Mouse (Mus musculus) heart, embryonic 13.5 days (tissue): Measurements from ENCODE around the gene Rnf26. TPM values are rescaled to one million over a fixed set of nuclear protein-coding genes. Genes with fewer than 3 reads are reported as not detected.

ENCODE experiments used
- ATAC-seq: fragments of 200-750 bp; cut with Nextera tagmentation; 2 replicates; pipeline ENCODE4 v1.8.0; 2017; ENCODE audit warnings: moderate TSS enrichment; ENCODE audit not compliant: insufficient number of reproducible peaks, low FRiP score, low TSS enrichment; ENCODE audit errors: extremely low read depth
- H3K27ac ChIP-seq: fragments of 300-500 bp; sonication (generic); replicated peaks from 2 replicates; pipeline ENCODE4 v1.5.1; 2015; ENCODE audit warnings: moderate library complexity, mild to moderate bottlenecking, inconsistent platforms
- H3K27me3 ChIP-seq: fragments of 300-500 bp; sonication (generic); replicated peaks from 2 replicates; pipeline ENCODE4 v1.6.1; 2015; ENCODE audit warnings: mild to moderate bottlenecking, inconsistent platforms
- H3K36me3 ChIP-seq: fragments of 300-500 bp; sonication (generic); 2 replicates; pipeline ENCODE4 v1.6.1; 2015; ENCODE audit warnings: mild to moderate bottlenecking, inconsistent platforms
- H3K4me1 ChIP-seq: fragments of 300-500 bp; sonication (generic); 2 replicates; pipeline ENCODE4 v1.6.1; 2015; ENCODE audit warnings: inconsistent platforms
- H3K4me2 ChIP-seq: fragments of 300-500 bp; sonication (generic); 2 replicates; pipeline ENCODE4 v1.6.1; 2015; ENCODE audit warnings: inconsistent platforms, mild to moderate bottlenecking, moderate library complexity
- H3K4me3 ChIP-seq: fragments of 300-500 bp; sonication (generic); 2 replicates; pipeline ENCODE4 v1.5.1; 2015; ENCODE audit warnings: moderate library complexity, mild to moderate bottlenecking, inconsistent platforms
- H3K9ac ChIP-seq: fragments of 300-500 bp; sonication (generic); 2 replicates; pipeline ENCODE4 v1.6.1; 2015; ENCODE audit warnings: inconsistent platforms, mild to moderate bottlenecking, moderate library complexity
- H3K9me3 ChIP-seq: fragments of 300-500 bp; sonication (generic); 2 replicates; pipeline ENCODE4 v1.6.1; 2016; ENCODE audit warnings: inconsistent platforms
- WGBS: fragments of 180-500 bp; shearing (Covaris S2); methylation state at CpG from one replicate; pipeline ENCODE4 v1.1.7; 2015; ENCODE audit warnings: mixed read lengths; 5-methylcytosine and 5-hydroxymethylcytosine counted together
- polyA plus RNA-seq: library from polyadenylated mRNA; unstranded; fragments of >200 nt; fragmentation: Nextera tagmentation; extraction: Ambion mirVana; gene quantifications from 2 replicates; pipeline ENCODE4 v1.2.1, GENCODE M21; 2015

The Rnf26 gene
- polyA plus RNA-seq, 1 experiment from 2014 or later: 39.3 TPM

DNA sequence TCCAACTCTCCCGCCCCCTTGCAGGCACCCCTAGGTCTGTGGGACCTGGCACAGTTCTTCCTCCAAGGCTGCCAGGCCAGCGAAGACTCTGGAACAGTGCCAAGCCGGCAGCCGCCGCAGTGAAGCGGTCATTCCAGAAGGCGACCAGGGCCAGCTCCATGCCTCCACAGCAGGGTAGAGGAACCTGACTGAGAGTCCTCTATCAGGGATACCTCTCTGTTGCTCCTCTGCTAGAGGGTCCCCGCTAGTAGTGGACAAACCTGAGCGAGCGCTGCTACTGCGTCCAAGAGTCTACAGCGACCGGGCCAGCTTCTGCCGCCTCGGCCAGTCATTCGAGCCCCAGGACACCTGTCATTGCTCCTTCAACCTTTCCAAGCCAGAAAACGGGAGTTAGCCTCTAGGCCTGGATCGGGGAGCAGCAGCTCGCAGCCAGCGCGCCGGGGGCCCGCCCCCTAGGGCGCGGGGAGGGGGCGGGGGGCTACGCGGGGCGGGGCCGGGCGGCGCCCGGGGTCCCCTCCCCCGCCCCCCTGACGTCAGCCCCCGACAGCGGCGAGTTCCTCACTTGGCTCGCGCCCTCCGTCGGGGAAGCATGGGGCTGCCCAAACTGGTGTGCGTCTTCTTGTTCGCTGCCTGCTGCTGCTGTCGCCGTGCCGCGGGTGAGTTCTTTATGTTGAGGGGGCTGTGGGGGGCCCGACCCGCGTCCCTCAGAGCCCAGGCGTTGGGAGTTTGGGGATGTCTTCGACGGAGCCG lies 21.0 kb upstream of the Rnf26 start, which contains the start of gene Mcam:
Gene Mcam (plus strand): TSS at position 369 of the 750 bp plus-strand sequence.
- Histone ChIP-seq H3K4me3 (peak within 1 kb of the TSS; percentile 94), H3K9me3 (no peaks in the 10 kb centered on the region), H3K4me2 (peak within 1 kb of the TSS; percentile 89), H3K27ac (peak within 1 kb of the TSS; percentile 97), H3K4me1 (peaks cover 83% of the 10 kb centered on the region), H3K36me3 (peaks cover 31% of the 10 kb centered on the region), H3K9ac (peak within 1 kb of the TSS; percentile 98), H3K27me3 (no peaks in the 10 kb centered on the region)
- peak; percentile 29; the same call in 1 of the 2 replicates for ATAC-seq
- WGBS: under 1% methylated on average over 54 of the region's 55 CpGs

DNA sequence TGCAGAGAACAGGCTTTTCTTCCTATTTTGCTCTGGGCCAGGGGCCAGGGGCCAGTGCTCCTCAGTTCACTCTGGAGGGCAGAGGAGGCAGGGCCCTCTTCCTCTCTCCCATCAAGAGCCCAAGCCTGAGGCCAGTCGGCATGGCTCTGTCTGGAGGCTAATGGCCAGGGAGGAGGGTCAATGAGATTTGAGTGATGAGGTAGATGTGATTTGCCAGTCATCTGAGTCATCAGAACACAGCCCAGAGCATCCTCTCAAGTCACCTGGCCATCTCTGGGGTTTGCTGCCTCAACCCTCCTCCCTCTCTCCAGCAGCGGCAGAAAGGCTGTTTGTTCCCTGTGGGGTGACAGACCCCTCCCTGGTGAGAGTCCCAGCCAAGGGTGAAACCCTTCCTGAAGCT lies 20.0 kb upstream of the Rnf26 start:
- Histone ChIP-seq H3K4me2 (peak overlapping the region; percentile 89), H3K27me3 (no peaks in the 10 kb centered on the region), H3K9me3 (no peaks in the 10 kb centered on the region), H3K4me1 (peaks cover 80% of the 10 kb centered on the region), H3K4me3 (peak overlapping the region; percentile 94), H3K27ac (peak overlapping the region; percentile 97), H3K36me3 (peaks cover 21% of the 10 kb centered on the region), H3K9ac (peak overlapping the region; percentile 98)
- ATAC-seq: no peak
- WGBS: 13% methylated on average over 2 of the region's 2 CpGs

DNA sequence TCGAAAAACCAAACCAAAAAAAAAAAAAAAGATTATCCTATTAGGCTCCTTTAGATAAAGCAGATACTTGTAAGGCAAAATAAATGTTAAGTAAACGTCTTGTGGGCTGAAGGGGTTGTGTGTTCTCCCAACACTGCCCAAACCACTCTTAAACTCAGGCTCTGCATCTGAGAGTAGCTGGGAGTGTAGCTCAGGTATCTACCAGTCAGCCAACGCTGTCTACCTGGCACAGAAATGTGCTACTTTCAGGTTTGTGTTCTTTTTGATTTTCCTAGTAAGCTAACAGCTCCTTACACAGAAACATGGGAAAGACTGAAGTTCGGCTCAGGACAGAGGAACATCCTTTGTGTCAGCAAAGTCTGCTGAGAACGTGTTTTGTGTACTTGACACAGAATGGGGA lies 18.9 kb upstream of the Rnf26 start:
- H3K9me3 ChIP-seq: no peaks in the 10 kb centered on the region
- H3K4me1 ChIP-seq: peaks cover 75% of the 10 kb centered on the region
- ATAC-seq: no peak
- H3K4me2 ChIP-seq: peak overlapping the region; percentile 89; the same call in 1 of the 2 replicates
- peak overlapping the region; percentile 52; the same call in 1 of the 2 replicates for H3K9ac ChIP-seq
- H3K27me3 ChIP-seq: no peaks in the 10 kb centered on the region
- peak overlapping the region; percentile 97 for H3K27ac ChIP-seq
- WGBS: 63% methylated on average over 5 of the region's 5 CpGs
- H3K4me3 ChIP-seq: no peak overlapping the region
- peaks cover 10% of the 10 kb centered on the region for H3K36me3 ChIP-seq

DNA sequence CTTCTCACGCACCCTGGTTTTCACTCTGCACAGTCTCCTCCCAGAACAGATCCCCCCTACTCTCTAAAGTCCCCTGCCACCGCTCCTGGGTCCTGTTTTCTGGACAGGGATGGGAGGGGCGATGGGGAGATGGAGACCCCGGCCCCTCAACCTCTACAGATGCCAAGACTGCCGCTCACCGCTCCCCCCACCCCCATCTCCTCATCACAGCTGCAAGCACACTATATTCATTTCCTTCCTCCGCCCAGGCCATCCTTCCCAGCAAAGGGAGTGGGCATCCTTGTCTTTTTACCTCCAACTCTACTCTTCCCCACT lies 17.9 kb upstream of the Rnf26 start:
- H3K4me3 ChIP-seq: no peak overlapping the region
- 49% methylated on average over 7 of the region's 7 CpGs for WGBS
- H3K27ac ChIP-seq: peak overlapping the region; percentile 97
- 0 out of 2 replicates have a peak, but pooled peaks cover under 1% of the 10 kb centered on the region for H3K36me3 ChIP-seq
- no peak for ATAC-seq
- peaks cover 72% of the 10 kb centered on the region for H3K4me1 ChIP-seq
- peak overlapping the region; percentile 50; the same call in 1 of the 2 replicates for H3K9ac ChIP-seq
- H3K27me3 ChIP-seq: no peaks in the 10 kb centered on the region
- no peaks in the 10 kb centered on the region for H3K9me3 ChIP-seq
- H3K4me2 ChIP-seq: peak overlapping the region; percentile 78

DNA sequence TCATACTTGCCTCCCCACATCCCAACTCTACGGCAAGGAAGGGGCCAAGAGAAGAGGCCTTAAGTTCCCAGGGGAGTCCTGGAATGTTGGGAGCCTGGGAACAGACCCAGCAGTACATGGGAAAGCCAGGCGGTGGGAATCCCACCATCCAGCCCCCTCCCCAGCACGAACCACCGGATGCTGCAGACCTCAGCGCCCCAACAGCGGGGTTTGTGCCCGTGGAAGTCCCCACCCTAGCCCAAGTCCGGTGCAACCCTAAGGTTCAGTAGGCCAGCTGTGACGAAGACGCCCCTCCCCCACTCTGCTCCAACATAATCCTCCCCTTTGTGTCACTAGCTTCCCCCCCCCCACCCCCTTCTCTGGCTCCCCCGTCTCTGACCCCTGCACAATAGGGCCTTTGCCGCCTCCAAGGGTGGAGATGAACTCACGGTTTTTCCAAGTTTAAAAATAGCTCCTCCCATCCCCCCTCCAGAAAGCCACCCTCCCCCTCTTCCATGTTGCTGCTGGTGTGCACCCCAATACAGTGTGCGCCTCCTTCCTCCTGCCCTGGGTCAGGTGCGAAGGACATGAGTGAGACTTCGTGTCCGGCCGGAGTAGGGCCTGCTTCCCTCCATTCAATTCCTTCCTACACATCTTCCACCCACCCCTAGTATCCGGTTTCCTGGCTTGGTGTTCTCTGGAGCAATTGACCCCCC lies 17.4 kb upstream of the Rnf26 start:
- Histone ChIP-seq H3K4me3 (peak overlapping the region; percentile 50), H3K36me3 (no peaks in the 10 kb centered on the region), H3K4me2 (peak overlapping the region; percentile 78), H3K27ac (peak overlapping the region; percentile 97), H3K9me3 (no peaks in the 10 kb centered on the region), H3K4me1 (peaks cover 71% of the 10 kb centered on the region), H3K27me3 (no peaks in the 10 kb centered on the region), H3K9ac (peak overlapping the region; percentile 81)
- 17% methylated on average over 19 of the region's 19 CpGs for WGBS
- no peak for ATAC-seq

DNA sequence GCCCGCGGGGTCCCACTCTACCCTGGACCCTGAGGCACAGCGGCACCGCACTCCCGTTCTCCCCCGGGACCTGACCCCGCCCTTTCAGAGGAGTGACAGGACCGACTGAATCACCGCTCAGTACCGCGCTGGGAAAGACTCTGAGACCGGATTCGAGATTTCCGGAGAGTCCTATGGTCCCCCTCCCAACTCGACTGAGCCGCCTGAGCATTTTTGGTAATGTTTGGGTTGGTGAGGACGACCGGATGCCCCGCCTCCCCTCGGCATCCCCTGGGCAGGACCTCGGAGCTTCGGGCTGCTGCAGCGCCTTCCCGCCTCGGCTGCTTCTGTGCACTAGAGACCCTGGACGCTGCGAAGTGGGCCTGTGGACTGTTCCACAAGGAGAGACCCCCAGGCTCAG lies 16.7 kb upstream of the Rnf26 start:
- Histone ChIP-seq H3K4me1 (peaks cover 71% of the 10 kb centered on the region), H3K27ac (peak overlapping the region; percentile 97), H3K36me3 (no peaks in the 10 kb centered on the region), H3K4me2 (peak overlapping the region; percentile 78), H3K27me3 (no peaks in the 10 kb centered on the region), H3K9me3 (no peaks in the 10 kb centered on the region), H3K9ac (peak overlapping the region; percentile 81), H3K4me3 (peak overlapping the region; percentile 50)
- WGBS: under 1% methylated on average over 27 of the region's 27 CpGs
- no peak; the same call in 1 of the 2 replicates for ATAC-seq

DNA sequence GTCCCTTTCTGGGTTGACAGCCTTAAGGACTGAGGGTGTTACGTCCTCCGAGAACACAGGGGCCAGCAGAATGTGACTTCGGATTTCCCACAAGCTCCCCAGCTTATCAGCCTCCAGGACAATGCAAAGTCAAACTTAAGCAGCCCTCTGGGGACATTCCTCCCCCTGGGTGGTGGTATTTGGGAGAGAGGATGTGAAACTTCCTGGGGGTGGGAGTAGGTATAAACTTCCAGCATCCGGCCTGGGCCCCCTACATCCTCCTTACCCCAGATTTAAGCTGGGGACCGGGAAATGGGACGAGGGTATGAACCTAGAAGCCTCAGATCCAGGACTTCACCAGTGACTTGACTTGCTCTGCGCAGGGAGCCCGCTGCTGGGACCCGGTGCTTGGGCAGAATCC lies 16.3 kb upstream of the Rnf26 start:
- peak overlapping the region; percentile 78 for H3K4me2 ChIP-seq
- WGBS: 2% methylated on average over 9 of the region's 9 CpGs
- H3K27ac ChIP-seq: peak overlapping the region; percentile 97
- H3K4me3 ChIP-seq: peak overlapping the region; percentile 50
- no peaks in the 10 kb centered on the region for H3K27me3 ChIP-seq
- no peak for ATAC-seq
- no peaks in the 10 kb centered on the region for H3K9me3 ChIP-seq
- H3K9ac ChIP-seq: peak overlapping the region; percentile 81
- peaks cover 71% of the 10 kb centered on the region for H3K4me1 ChIP-seq
- no peaks in the 10 kb centered on the region for H3K36me3 ChIP-seq

DNA sequence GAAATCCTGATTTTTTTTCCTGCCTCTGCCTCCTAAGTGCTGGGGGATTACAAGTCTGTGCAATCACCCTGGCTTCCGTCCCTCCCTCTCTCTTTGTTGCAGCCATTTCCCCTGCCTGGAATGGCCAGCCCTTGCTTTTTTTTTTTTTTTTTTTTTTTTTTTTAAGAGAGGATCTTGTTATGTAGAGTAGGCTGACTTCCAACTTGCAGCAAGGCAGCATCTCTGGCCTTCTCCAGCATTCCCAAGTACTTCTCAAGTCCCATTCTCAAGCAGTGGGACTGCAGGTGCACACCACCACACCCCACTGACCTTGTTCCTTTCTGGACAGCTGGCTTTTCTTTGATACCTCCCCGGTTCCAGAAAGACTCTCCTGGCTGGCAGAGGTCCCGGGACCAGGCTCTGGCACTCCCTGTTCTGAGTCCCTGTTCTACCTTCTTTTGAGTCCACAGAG lies 14.1 kb upstream of the Rnf26 start:
- Histone ChIP-seq H3K9me3 (no peaks in the 10 kb centered on the region), H3K9ac (no peak overlapping the region), H3K4me2 (no peak overlapping the region), H3K27ac (peak overlapping the region; percentile 62; the same call in 1 of the 2 replicates), H3K4me1 (peaks cover 54% of the 10 kb centered on the region), H3K4me3 (no peak overlapping the region), H3K27me3 (no peaks in the 10 kb centered on the region), H3K36me3 (no peaks in the 10 kb centered on the region)
- whole genome bisulfite sequencing: 52% methylated on average over 3 of the region's 3 CpGs
- ATAC-seq: no peak

DNA sequence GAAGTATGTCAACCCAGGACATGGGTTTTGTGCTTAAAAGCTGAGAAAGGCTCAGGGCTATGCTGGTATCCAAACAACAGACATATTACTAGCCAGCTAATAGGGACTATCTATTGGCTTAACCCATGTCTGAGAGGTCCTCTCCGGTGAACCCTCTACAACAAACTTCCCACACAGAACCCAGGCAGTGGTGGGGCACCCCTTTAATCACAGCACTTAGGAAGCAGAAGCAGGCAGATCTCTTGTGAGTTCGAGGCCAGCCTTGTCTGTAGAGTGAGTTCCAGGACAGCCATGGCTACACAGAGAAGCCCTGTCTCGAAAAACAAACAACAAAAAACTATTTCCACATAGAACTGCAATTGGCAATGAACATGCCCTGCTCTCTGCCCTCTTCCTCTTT lies 13.4 kb upstream of the Rnf26 start:
- 75% methylated on average over 3 of the region's 3 CpGs for WGBS
- no peak overlapping the region for H3K4me3 ChIP-seq
- H3K9me3 ChIP-seq: no peaks in the 10 kb centered on the region
- H3K4me1 ChIP-seq: peaks cover 48% of the 10 kb centered on the region
- H3K4me2 ChIP-seq: peak overlapping the region; percentile 57
- peak overlapping the region; percentile 54; the same call in 1 of the 2 replicates for H3K9ac ChIP-seq
- H3K27me3 ChIP-seq: no peaks in the 10 kb centered on the region
- no peak for ATAC-seq
- peak overlapping the region; percentile 36 for H3K27ac ChIP-seq
- H3K36me3 ChIP-seq: no peaks in the 10 kb centered on the region

DNA sequence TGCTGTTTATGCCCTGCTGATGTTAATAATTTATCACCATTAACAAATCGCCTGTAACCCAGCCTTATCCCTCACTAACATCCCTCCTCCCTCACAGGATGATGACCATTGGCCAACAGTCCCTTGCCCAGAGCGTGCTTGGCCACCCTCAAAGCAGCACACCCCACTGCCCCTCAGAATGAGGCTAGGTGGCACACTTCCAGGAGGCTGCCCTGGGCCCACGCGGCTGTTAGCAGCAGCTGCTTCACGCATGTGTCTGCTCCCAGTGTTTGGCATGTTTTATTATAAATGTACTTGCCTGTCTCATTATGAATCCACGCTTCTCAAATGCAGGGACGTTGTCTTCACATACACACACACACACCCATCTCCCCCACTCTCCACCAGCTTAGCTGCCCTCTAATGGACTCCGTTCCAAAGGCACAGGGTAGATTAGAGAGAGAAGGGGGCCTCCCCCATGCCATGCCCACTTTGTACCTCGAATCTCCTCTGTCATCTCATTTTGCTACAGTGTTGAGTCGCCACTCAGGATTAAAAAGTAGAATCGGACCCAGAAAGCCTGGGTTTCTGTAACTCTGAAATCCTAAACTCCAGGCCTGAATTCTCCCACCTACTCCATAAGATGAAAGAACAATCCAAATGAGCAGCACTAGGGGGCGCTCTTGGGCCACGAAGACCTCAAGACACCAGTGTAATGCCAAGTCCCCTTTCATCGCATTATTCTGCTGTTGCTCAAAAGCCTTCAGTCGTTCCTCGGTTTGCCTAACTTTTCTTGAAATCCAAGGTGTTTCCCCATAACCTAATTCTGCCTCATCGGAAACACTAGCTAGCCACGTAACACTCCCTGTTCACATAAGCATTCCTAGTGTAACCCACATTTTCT lies 12.5 kb upstream of the Rnf26 start:
- Histone ChIP-seq H3K9ac (peak overlapping the region; percentile 62), H3K4me1 (peaks cover 38% of the 10 kb centered on the region), H3K27ac (peak overlapping the region; percentile 36), H3K9me3 (no peaks in the 10 kb centered on the region), H3K4me2 (peak overlapping the region; percentile 57), H3K4me3 (peak overlapping the region; percentile 8; the same call in 1 of the 2 replicates), H3K27me3 (no peaks in the 10 kb centered on the region), H3K36me3 (no peaks in the 10 kb centered on the region)
- WGBS: 32% methylated on average over 18 of the region's 18 CpGs
- ATAC-seq: no peak

DNA sequence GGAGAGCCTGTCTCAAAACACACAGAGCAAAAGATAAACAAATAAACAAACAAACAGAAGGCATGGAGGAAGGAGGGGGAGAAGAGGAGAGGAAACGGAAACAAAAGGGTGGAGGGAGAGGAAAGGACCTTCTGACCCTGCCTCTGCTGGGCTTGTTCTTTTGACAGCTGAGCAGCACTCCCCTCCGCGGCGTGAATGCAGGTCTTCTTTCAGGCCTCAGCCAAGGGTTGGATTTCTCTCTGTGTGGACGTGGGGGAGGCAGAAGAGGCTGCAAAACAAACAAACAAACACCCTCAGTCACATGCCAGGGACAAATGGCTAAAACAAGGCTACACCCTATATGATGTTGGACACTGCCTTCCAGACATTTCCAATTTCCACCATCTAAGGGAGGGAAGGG lies 11.7 kb upstream of the Rnf26 start:
- no peak overlapping the region for H3K4me2 ChIP-seq
- H3K9me3 ChIP-seq: no peaks in the 10 kb centered on the region
- H3K27ac ChIP-seq: no peak overlapping the region
- no peak overlapping the region for H3K4me3 ChIP-seq
- no peaks in the 10 kb centered on the region for H3K36me3 ChIP-seq
- no peak for ATAC-seq
- no peak overlapping the region for H3K9ac ChIP-seq
- 36% methylated on average over 5 of the region's 5 CpGs for WGBS
- no peaks in the 10 kb centered on the region for H3K27me3 ChIP-seq
- peaks cover 31% of the 10 kb centered on the region for H3K4me1 ChIP-seq
